Mouse (Mus musculus) testis, adult 2 months (tissue): Measurements from ENCODE around the gene Timm17a.

ENCODE experiments used
- CTCF ChIP-seq: fragments of 200-500 bp; IDR thresholded peaks from 2 replicates; pipeline ENCODE4 v1.5.1; 2012; ENCODE audit warnings: low read depth, mild to moderate bottlenecking, inconsistent platforms, low read length, moderate library complexity; ENCODE audit not compliant: control insufficient read depth, insufficient read depth, insufficient replicate concordance
- POLR2A ChIP-seq: fragments of 200-500 bp; IDR thresholded peaks from 2 replicates; pipeline ENCODE4 v1.6.1; 2012; ENCODE audit warnings: low read depth, mild to moderate bottlenecking, inconsistent platforms, low read length, moderate library complexity; ENCODE audit not compliant: control insufficient read depth

DNA sequence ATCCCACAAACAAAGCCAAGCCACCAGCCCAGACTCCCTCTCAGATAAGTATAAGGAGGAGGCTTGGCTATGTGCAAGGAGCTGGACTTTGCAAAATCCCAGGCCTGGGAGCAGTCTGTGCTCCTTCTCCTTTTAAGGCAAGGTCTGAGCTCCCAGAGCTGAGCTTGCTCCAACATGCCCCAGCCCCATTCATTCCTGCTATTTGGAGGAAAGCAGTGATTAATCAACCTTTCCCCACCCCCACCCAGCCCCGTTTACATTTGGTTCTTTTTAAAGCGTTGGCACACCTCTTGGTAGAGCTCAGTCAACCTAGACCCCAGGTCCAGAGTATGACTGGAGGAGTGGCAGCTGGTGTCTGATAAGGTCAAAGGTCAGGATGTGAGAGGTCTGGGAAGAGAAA is 45.5 kb upstream of the Timm17a start:
- TF ChIP-seq CTCF: no peak
- TF ChIP-seq POLR2A: no peak
